Mouse (Mus musculus) CD4-positive, CD25-positive, alpha-beta regulatory T cell, adult 2 months (primary cell): Measurements from ENCODE around the gene Slc35f2.

ENCODE experiments used
- DNase-seq: peaks from one replicate; pipeline ENCODE4 v3.0.0-alpha.2; 2012; ENCODE audit warnings: low read depth, low spot score

The Slc35f2 gene

GRCm38 (mm10) chr9:53829081-53829865 lies 57.9 kb downstream of the Slc35f2 start:
- DNase-seq: peak; percentile 67

GRCm38 (mm10) chr9:53829866-53830209 lies 58.5 kb downstream of the Slc35f2 start:
- DNase-seq: no peak

- no peak for DNase-seq
Observed at GRCm38 (mm10) chr9:53835039-53835438, 63.7 kb downstream of the Slc35f2 start.

GRCm38 (mm10) chr9:53835976-53836375 lies 64.6 kb downstream of the Slc35f2 start:
- no peak for DNase-seq

DNA sequence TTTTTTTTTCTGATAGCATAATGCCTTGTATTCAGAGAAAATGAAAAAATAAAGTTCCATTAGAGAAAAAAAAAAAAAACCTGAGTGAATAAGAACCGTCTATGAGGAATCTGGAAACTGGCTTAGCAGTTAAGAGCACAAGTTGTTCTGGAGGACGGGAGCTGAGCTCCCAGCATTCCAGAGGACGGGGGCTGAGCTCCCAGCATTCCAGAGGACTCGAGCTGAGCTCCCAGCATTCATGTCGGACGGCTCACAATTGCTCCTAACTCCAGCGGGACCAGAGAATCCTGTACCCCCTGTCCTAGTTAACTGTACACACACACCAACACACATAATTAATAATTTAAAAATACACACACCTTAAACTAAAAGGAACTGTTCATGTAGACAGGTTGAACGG lies 67.5 kb downstream of the Slc35f2 start:
- DNase-seq: no peak

- no peak for DNase-seq
Observed at GRCm38 (mm10) chr9:53848548-53848947, 77.2 kb downstream of the Slc35f2 start.

DNA sequence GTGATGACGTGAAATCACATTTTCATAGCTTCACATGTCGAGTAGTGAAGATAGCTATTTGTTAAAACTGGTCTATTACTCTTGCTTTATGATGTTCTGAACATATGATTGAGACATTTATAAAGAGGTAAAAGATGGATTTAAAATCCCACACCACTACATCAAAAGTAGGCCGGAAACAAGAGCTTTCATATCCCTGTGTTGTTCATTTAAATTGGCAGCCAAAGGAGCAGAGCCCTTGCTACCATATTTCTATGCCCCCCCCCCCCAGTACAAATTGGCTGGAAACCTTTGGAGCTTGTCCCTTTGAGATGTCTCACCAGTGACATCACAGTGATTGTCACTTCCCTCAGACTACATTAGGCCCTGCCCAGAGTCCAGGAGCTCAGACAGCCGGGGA lies 78.5 kb downstream of the Slc35f2 start, which contains the start of gene Sln:
Sln (plus strand) TSS at position 301 of the 400 bp plus-strand sequence.
- DNase-seq: no peak

- no peak for DNase-seq
Observed at GRCm38 (mm10) chr9:53852158-53852557, 80.8 kb downstream of the Slc35f2 start.

DNA sequence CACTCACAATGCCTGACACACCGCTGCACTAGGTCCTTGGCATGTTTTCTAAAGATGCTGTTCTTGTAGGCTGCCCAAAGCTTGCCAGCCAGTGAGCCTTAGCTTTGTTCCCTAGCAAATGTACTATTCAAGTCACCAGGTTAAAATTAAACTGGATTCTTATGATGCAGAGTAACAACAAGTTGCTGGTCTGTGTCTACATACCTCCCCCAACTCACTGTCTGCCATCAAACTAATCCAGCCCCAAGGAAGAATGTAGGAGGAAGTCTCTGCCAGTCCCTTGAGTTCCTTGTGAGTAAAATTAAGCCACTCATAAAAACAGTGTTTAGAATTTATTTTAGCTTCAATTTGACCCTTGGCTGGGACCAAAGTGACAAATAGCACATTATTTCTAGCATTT lies 82.3 kb downstream of the Slc35f2 start:
- no peak for DNase-seq

GRCm38 (mm10) chr9:53854525-53854924 lies 83.2 kb downstream of the Slc35f2 start:
- no peak for DNase-seq

GRCm38 (mm10) chr9:53857864-53858263 lies 86.5 kb downstream of the Slc35f2 start:
- DNase-seq: no peak
